Mouse (Mus musculus): ENCODE data around the gene Kcnh8.

- no peak for TF ChIP-seq CTCF (IDR thresholded peaks at IDR 0.05; ENCODE audit: control insufficient read depth, insufficient read depth, insufficient replicate concordance, low read depth, low read length)
- TF ChIP-seq POLR2A (IDR thresholded peaks at IDR 0.05; ENCODE audit: control insufficient read depth, low read depth, low read length) = no peak
Measured at GRCm38 (mm10) chr17:52804463-52804862, 202.0 kb downstream of the Kcnh8 start.

All from testis, adult 2 months (tissue).